Mouse (Mus musculus) large intestine, adult 2 months (tissue): ENCODE results near the gene Akt1. TPM values are rescaled to one million over a fixed set of nuclear protein-coding genes. Genes with fewer than 3 reads are reported as not detected.
A peak's percentile ranks its signal among the peaks of the same experiment; 100 is the strongest.

Source experiments
- DNase-seq: peaks from one replicate; pipeline ENCODE4 v3.0.0-alpha.2; 2012; ENCODE audit warnings: low read depth, low spot score
- WGBS: fragments of 180-500 bp; shearing (Covaris S2); methylation state at CpG from one replicate; pipeline ENCODE4 v1.1.7; 2018; 5-methylcytosine and 5-hydroxymethylcytosine counted together
- polyA plus RNA-seq: library from polyadenylated mRNA; depleted of rRNA; stranded (reverse); fragments of >200 nt; gene quantifications from 2 replicates; pipeline ENCODE4 v1.2.3, GENCODE M21; 2012

Akt1 gene
- polyA plus RNA-seq, 1 experiment: 110 TPM

GRCm38 (mm10) chr12:112693185-112694126 is 18.8 kb upstream of the Akt1 start:
- no peak for DNase-seq
- 2% methylated on average over 54 of the region's 54 CpGs for WGBS

- WGBS: 25% methylated on average over 15 of the region's 15 CpGs
- no peak for DNase-seq
These were observed 13.8 kb upstream of the Akt1 start for GRCm38 (mm10) chr12:112688458-112688857.

- DNase-seq: no peak
- 74% methylated on average over 7 of the region's 7 CpGs for WGBS
These were observed 8.7 kb upstream of the Akt1 start for GRCm38 (mm10) chr12:112683351-112683750.

GRCm38 (mm10) chr12:112679027-112679996 is 4.6 kb upstream of the Akt1 start:
- DNase-seq: no peak
- WGBS: 7% methylated on average over 80 of the region's 87 CpGs

GRCm38 (mm10) chr12:112678555-112679026 is 3.9 kb upstream of the Akt1 start, which contains the start of gene Zbtb42:
Gene Zbtb42, plus strand, starts transcription at chr12:112678828.
- no peak for DNase-seq
- WGBS: under 1% methylated on average over 59 of the region's 60 CpGs

- DNase-seq: no peak
- 38% methylated on average over 19 of the region's 19 CpGs for WGBS
These were observed 3.4 kb upstream of the Akt1 start for GRCm38 (mm10) chr12:112677943-112678554.

GRCm38 (mm10) chr12:112677076-112677475 is 2.4 kb upstream of the Akt1 start:
- no peak for DNase-seq
- 40% methylated on average over 5 of the region's 5 CpGs for WGBS

GRCm38 (mm10) chr12:112675245-112676035 is 756 bp upstream of the Akt1 start:
- DNase-seq: peak; percentile 78

GRCm38 (mm10) chr12:112673576-112674091 is 1.1 kb downstream of the Akt1 start:
- DNase-seq: no peak
- WGBS: 1% methylated on average over 68 of the region's 68 CpGs

More at GRCm38 (mm10) chr12:112675245-112676035, 756 bp upstream of the Akt1 start:
- WGBS: 13% methylated on average over 18 of the region's 18 CpGs

GRCm38 (mm10) chr12:112672744-112673575 is 1.7 kb downstream of the Akt1 start:
- DNase-seq: no peak
- 1% methylated on average over 21 of the region's 21 CpGs for WGBS

GRCm38 (mm10) chr12:112671891-112672290 is 2.8 kb downstream of the Akt1 start:
- WGBS: 63% methylated on average over 7 of the region's 7 CpGs
- no peak for DNase-seq

GRCm38 (mm10) chr12:112670718-112671393 is 3.8 kb downstream of the Akt1 start:
- 42% methylated on average over 9 of the region's 9 CpGs for WGBS
- no peak for DNase-seq

GRCm38 (mm10) chr12:112667619-112668297 is 6.9 kb downstream of the Akt1 start:
- 65% methylated on average over 10 of the region's 10 CpGs for WGBS
- no peak for DNase-seq

GRCm38 (mm10) chr12:112665881-112666544 is 8.7 kb downstream of the Akt1 start:
- 80% methylated on average over 9 of the region's 9 CpGs for WGBS
- DNase-seq: no peak

GRCm38 (mm10) chr12:112665445-112665844 is 9.2 kb downstream of the Akt1 start:
- WGBS: 27% methylated on average over 18 of the region's 18 CpGs
- DNase-seq: no peak

GRCm38 (mm10) chr12:112664656-112665055 is 10.0 kb downstream of the Akt1 start:
- no peak for DNase-seq
- WGBS: 50% methylated on average over 5 of the region's 5 CpGs
